Mouse (Mus musculus): ENCODE measurements around the gene Nudt13. TPM values are rescaled to one million over a fixed set of nuclear protein-coding genes. Genes with fewer than 3 reads are reported as not detected.

Gene Nudt13
- polyA plus RNA-seq, 1 experiment from 2014 or later: 12.7 TPM

DNA sequence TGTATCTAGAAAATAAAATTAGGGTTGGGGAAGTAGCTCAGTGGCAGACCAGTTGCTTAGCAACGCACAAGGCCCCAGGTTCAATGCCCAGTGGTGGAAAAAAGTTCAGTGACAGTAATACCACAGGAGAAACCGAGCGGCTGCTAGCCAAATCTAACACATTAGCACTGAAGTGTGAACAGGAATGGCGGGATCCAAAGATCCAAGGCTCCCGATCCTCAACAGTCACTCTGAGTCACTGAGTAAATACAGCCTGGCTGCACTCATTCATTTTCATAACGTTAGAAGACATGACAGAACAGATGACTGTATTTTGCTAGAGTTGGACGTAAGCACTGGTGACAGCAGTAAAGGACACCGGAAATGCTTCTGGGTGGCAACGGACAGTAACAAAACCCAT, 51.4 kb downstream of the Nudt13 start:
- Histone ChIP-seq H3K36me3 (peaks cover 33% of the 10 kb centered on the region), H3K4me2 (replicated peaks) (no peak overlapping the region), H3K4me1 (replicated peaks) (peaks cover 26% of the 10 kb centered on the region), H3K27ac (no peak overlapping the region), H3K27me3 (no peaks in the 10 kb centered on the region), H3K9me3 (no peaks in the 10 kb centered on the region), H3K4me3 (replicated peaks) (no peak overlapping the region), H3K9ac (replicated peaks) (no peak overlapping the region)
- WGBS: 89% methylated on average over 9 of the region's 9 CpGs
- no peak for ATAC-seq

DNA sequence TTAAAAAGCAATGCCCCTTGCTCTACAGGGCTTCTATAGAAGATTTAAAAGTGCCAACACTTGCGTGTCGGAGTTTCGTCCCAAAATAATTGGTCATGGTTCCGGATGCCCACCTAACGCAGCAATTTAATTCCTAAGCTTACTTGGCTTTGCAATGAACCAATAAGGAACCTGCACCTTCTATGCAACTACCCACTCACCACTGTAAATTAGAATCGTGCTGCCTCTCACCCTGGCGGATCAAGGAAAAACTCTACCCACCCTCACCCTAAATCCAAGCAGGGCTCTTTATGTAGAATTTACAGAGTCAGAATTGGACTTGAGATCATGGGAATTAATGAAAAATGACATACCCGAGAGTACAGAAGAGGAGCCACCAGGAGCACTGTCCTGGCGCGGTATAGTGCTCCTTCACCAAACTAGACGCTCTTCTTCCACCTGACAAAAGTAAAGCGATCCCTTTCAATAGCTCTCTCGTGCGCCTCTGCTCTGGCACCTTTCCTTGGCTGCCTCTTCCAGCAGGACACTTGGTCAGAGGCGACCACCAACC, 53.0 kb downstream of the Nudt13 start:
- Histone ChIP-seq H3K4me1 (replicated peaks) (peaks cover 26% of the 10 kb centered on the region), H3K9ac (replicated peaks) (peak overlapping the region; percentile 96), H3K4me3 (replicated peaks) (peak overlapping the region; percentile 82), H3K9me3 (no peaks in the 10 kb centered on the region), H3K27me3 (no peaks in the 10 kb centered on the region), H3K36me3 (peaks cover 32% of the 10 kb centered on the region), H3K27ac (peak overlapping the region; percentile 95), H3K4me2 (replicated peaks) (peak overlapping the region; percentile 79)
- WGBS: 4% methylated on average over 15 of the region's 15 CpGs
- peak; percentile 48 for ATAC-seq

DNA sequence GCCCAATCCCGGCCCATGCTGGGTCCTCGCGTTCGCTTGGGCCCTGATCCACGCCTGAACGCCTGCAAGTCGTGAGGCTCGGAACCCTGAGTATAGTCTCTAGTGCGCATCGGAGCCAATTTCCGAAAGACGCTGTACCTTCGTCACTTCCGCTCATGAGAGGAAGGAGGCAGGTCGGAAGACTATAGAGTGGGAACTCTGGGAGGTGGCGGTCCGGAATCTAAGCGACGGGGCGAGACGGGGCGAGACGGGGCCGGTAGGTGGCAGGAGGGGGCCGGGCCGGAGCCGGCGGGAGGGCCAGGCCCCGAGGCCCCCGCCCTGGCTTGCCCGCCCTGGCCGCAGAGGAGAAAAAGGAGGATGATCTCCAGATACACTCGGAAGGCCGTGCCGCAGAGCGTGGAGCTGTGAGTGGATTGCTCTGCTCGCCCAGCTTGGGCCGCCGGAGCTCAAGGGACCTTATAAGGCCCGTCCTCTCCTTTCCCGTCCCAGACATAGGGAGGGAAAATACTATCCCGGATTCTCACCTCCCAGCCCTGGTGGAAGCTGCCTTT, 53.6 kb downstream of the Nudt13 start, which contains the start of the genes Ecd and Fam149b:
TSS of gene Ecd (minus strand) at position 131 of the 551 bp plus-strand sequence.
TSS of gene Fam149b (plus strand) at position 172 of the 551 bp plus-strand sequence.
- Histone ChIP-seq H3K27ac (peak within 1 kb of the TSS; percentile 95), H3K4me2 (replicated peaks) (peak within 1 kb of the TSS; percentile 79), H3K4me3 (replicated peaks) (peak within 1 kb of the TSS; percentile 82), H3K36me3 (peaks cover 33% of the 10 kb centered on the region), H3K27me3 (no peaks in the 10 kb centered on the region), H3K4me1 (replicated peaks) (peaks cover 26% of the 10 kb centered on the region), H3K9me3 (no peaks in the 10 kb centered on the region), H3K9ac (replicated peaks) (peak within 1 kb of the TSS; percentile 96)
- WGBS: under 1% methylated on average over 31 of the region's 42 CpGs
- ATAC-seq: peak; percentile 99

DNA sequence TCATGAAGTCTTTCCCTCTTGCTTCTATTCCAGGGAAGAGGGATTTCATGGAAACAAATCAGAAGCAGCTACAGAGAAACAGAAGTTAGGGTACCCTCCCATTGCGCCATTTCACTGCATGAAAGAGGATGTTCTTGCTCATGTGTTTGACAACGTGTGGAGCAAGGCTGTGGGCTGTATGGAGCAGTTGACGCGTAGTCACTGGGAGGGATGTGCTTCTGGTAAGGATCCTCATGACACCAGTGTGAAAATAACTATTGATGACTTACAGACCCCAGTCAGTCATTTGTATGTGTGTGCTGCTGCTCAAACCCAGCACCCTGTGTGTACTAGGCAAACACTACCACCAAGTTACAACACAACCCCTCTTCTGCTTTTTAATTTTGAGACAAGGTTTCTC, 68.7 kb downstream of the Nudt13 start:
- no peak for ATAC-seq
- Histone ChIP-seq H3K4me1 (replicated peaks) (no peaks in the 10 kb centered on the region), H3K4me3 (replicated peaks) (no peak overlapping the region), H3K27me3 (no peaks in the 10 kb centered on the region), H3K9me3 (no peaks in the 10 kb centered on the region), H3K36me3 (peaks cover 84% of the 10 kb centered on the region), H3K4me2 (replicated peaks) (no peak overlapping the region), H3K27ac (no peak overlapping the region), H3K9ac (replicated peaks) (no peak overlapping the region)
- 95% methylated on average over 4 of the region's 4 CpGs for WGBS

Other genes with a start within 250 kb of the Nudt13 start
- gene Saysd1, start 156.2 kb upstream of the Nudt13 start, polyA plus RNA-seq (2015; fragmentation: Nextera tagmentation; extraction: Ambion mirVana): 14.8 and 15.1 TPM in 2 replicates
- 2.0 and 2.7 TPM in 2 replicates for gene Kcnk5, start 112.9 kb upstream of the Nudt13 start, polyA plus RNA-seq (2015; fragmentation: Nextera tagmentation; extraction: Ambion mirVana)
- 0.07 TPM in 1 of 2 replicates, not detected in the other for gene Kcnk16, start 25.5 kb upstream of the Nudt13 start, polyA plus RNA-seq (2015; fragmentation: Nextera tagmentation; extraction: Ambion mirVana)
- 56.9 and 57.1 TPM in 2 replicates for gene Ecd, start 53.4 kb downstream of the Nudt13 start, polyA plus RNA-seq (2015; fragmentation: Nextera tagmentation; extraction: Ambion mirVana)
- 45.3 and 47.1 TPM in 2 replicates for gene Fam149b, start 53.5 kb downstream of the Nudt13 start, polyA plus RNA-seq (2015; fragmentation: Nextera tagmentation; extraction: Ambion mirVana)
- 156 and 166 TPM in 2 replicates for gene Dnajc9, start 94.2 kb downstream of the Nudt13 start, polyA plus RNA-seq (2015; fragmentation: Nextera tagmentation; extraction: Ambion mirVana)
- 59.6 and 62.5 TPM in 2 replicates for gene Mrps16, start 98.9 kb downstream of the Nudt13 start, polyA plus RNA-seq (2015; fragmentation: Nextera tagmentation; extraction: Ambion mirVana)
- 0.50 and 1.3 TPM in 2 replicates for gene Cfap70, start 157.5 kb downstream of the Nudt13 start, polyA plus RNA-seq (2015; fragmentation: Nextera tagmentation; extraction: Ambion mirVana)
- gene Anxa7, start 185.4 kb downstream of the Nudt13 start, polyA plus RNA-seq (2015; fragmentation: Nextera tagmentation; extraction: Ambion mirVana): 7.8 and 8.5 TPM in 2 replicates
- 0.81 and 0.86 TPM in 2 replicates for gene Mss51, start 202.2 kb downstream of the Nudt13 start, polyA plus RNA-seq (2015; fragmentation: Nextera tagmentation; extraction: Ambion mirVana)

Data from midbrain, embryonic 13.5 days (tissue).